Comparison of ENCODE assay signal across 19 mouse cellular contexts in genomic region chr5:47980459-47980858, GRCm38 (mm10). TPM values are rescaled to one million over a fixed set of nuclear protein-coding genes. Genes with fewer than 3 reads are reported as not detected.
DNase-seq lines count a peak whose midpoint lies in the region; ATAC-seq and TF ChIP-seq lines count a peak whose summit lies in the region.
"Had no signal": no experiment of that assay in that cellular context is flagged by ENCODE, and none has a peak within 500 bp of the region (broad histone marks: within the 10 kb centered on the region; RNA-seq: fewer than 3 reads in every experiment).

No protein-coding gene starts in this region.

- no peaks in the 10 kb centered on the region for H3K36me3 ChIP-seq in intestine, postnatal 0 days (ENCODE audit: control insufficient read depth, insufficient read depth)
- no peaks in the 10 kb centered on the region for H3K36me3 ChIP-seq in intestine, embryonic 16.5 days (ENCODE audit: control insufficient read depth, insufficient read depth, low read length)
- no peaks in the 10 kb centered on the region for H3K36me3 ChIP-seq in forebrain, embryonic 11.5 days (ENCODE audit: control insufficient read depth, insufficient read depth, low read length)
- H3K36me3 ChIP-seq: forebrain, embryonic 12.5 days; heart, embryonic 15.5 days had no signal

- ATAC-seq in intestine, postnatal 0 days: no peak
- ATAC-seq in intestine, embryonic 16.5 days: no peak
- ATAC-seq in forebrain, embryonic 11.5 days (replicated peaks; ENCODE audit: low FRiP score): no peak
- ATAC-seq: CD4-positive, CD25-positive, alpha-beta regulatory T cell, adult 4 months had no signal

- no peaks in the 10 kb centered on the region for H3K9me3 ChIP-seq in intestine, postnatal 0 days (ENCODE audit: control insufficient read depth)
- H3K9me3 ChIP-seq in intestine, embryonic 16.5 days (ENCODE audit: control insufficient read depth, low read length): no peaks in the 10 kb centered on the region
- no peaks in the 10 kb centered on the region for H3K9me3 ChIP-seq in forebrain, embryonic 11.5 days (ENCODE audit: control insufficient read depth, low read length)
- H3K9me3 ChIP-seq: forebrain, embryonic 12.5 days; heart, embryonic 15.5 days; megakaryocyte, embryonic 14.5 days had no signal

- no peak overlapping the region for H3K9ac ChIP-seq in intestine, postnatal 0 days (ENCODE audit: low read depth, low read length)
- H3K9ac ChIP-seq in intestine, embryonic 16.5 days (ENCODE audit: low read depth, low read length): no peak overlapping the region
- no peak overlapping the region for H3K9ac ChIP-seq in forebrain, embryonic 11.5 days (ENCODE audit: low read length)
- H3K9ac ChIP-seq: forebrain, embryonic 12.5 days; heart, embryonic 15.5 days; hindbrain, embryonic 14.5 days had no signal

- H3K4me1 ChIP-seq in intestine, postnatal 0 days (replicated peaks; ENCODE audit: control insufficient read depth, insufficient read depth, low read length): peaks cover 4% of the 10 kb centered on the region; the same call in 1 of the 2 replicates
- peaks cover 17% of the 10 kb centered on the region for H3K4me1 ChIP-seq in intestine, embryonic 16.5 days (ENCODE audit: control insufficient read depth, insufficient read depth, low read length)
- H3K4me1 ChIP-seq in forebrain, embryonic 11.5 days (replicated peaks; ENCODE audit: control insufficient read depth, insufficient read depth, low read length): 0 out of 2 replicates have a peak, but pooled peaks cover 5% of the 10 kb centered on the region

- no peak overlapping the region for H3K4me3 ChIP-seq in intestine, postnatal 0 days (ENCODE audit: low read depth, low read length)
- no peak overlapping the region for H3K4me3 ChIP-seq in intestine, embryonic 16.5 days (ENCODE audit: low read length)
- no peak overlapping the region for H3K4me3 ChIP-seq in forebrain, embryonic 11.5 days (ENCODE audit: low read depth, low read length)
- H3K4me3 ChIP-seq: forebrain, embryonic 12.5 days; heart, embryonic 15.5 days; megakaryocyte, embryonic 14.5 days had no signal

- TF ChIP-seq CTCF in intestine, postnatal 0 days (IDR thresholded peaks at IDR 0.05; ENCODE audit: low read depth): peak; percentile 52

- no peak overlapping the region for H3K4me2 ChIP-seq in intestine, postnatal 0 days (replicated peaks; ENCODE audit: low read depth)
- no peak overlapping the region for H3K4me2 ChIP-seq in intestine, embryonic 16.5 days (ENCODE audit: low read depth, low read length)
- H3K4me2 ChIP-seq in forebrain, embryonic 11.5 days (ENCODE audit: low read depth, low read length, severe bottlenecking): no peak overlapping the region
- H3K4me2 ChIP-seq: forebrain, embryonic 12.5 days; heart, embryonic 15.5 days; hindbrain, embryonic 14.5 days had no signal

- WGBS in intestine, postnatal 0 days: 38% methylated on average over 5 of the region's 5 CpGs
- WGBS in intestine, embryonic 16.5 days: 36% methylated on average over 5 of the region's 5 CpGs
- WGBS in forebrain, embryonic 11.5 days: 27% methylated on average over 5 of the region's 5 CpGs

- H3K27ac ChIP-seq in intestine, postnatal 0 days (ENCODE audit: low read depth, low read length): no peak overlapping the region
- H3K27ac ChIP-seq in intestine, embryonic 16.5 days (ENCODE audit: low read length): no peak overlapping the region
- H3K27ac ChIP-seq in forebrain, embryonic 11.5 days (ENCODE audit: low read depth, low read length): no peak overlapping the region
- H3K27ac ChIP-seq: forebrain, embryonic 12.5 days; heart, embryonic 15.5 days; hindbrain, embryonic 14.5 days had no signal

- H3K27me3 ChIP-seq in intestine, postnatal 0 days (replicated peaks; ENCODE audit: control insufficient read depth, insufficient read depth, low read length): peaks cover 20% of the 10 kb centered on the region
- H3K27me3 ChIP-seq in intestine, embryonic 16.5 days (replicated peaks; ENCODE audit: control insufficient read depth, insufficient read depth, low read length): peaks cover 19% of the 10 kb centered on the region
- H3K27me3 ChIP-seq in forebrain, embryonic 11.5 days (ENCODE audit: control insufficient read depth, insufficient read depth, low read length): no peaks in the 10 kb centered on the region; the same call in none of the 2 replicates

- DNase-seq in lung, postnatal 10 days: peak; percentile 14
- DNase-seq in lung, postnatal 25 days (ENCODE audit: low spot score): no peak
- peak; percentile 29 for DNase-seq in adipocyte (ENCODE audit: low spot score)
- peak; percentile 52 for DNase-seq in retina, embryonic 14.5 days (ENCODE audit: low spot score)
- DNase-seq in forebrain, embryonic 11.5 days (ENCODE audit: low spot score): no peak
- DNase-seq: adrenal gland, postnatal 25 days; cerebellum, postnatal 14 days; heart, adult 11 months; kidney, adult 18-20 months; lung, adult 18-20 months; right cerebral cortex, postnatal 4 days; thymus, adult 18-20 months had no signal

RNA-seq across cellular contexts. Expression of gene Slit2, which starts 2.5 kb away (rescaled TPM):
- polyA plus RNA-seq in intestine, postnatal 0 days (2015; fragmentation: Nextera tagmentation; extraction: Ambion mirVana): 4.6 and 4.9 TPM in 2 replicates
- 11.6 TPM in 2 replicates for polyA plus RNA-seq in intestine, embryonic 16.5 days (2015; fragmentation: Nextera tagmentation; extraction: Ambion mirVana)
- polyA plus RNA-seq in forebrain, embryonic 11.5 days (2014; fragmentation: Nextera tagmentation; extraction: Ambion mirVana): 28.5 and 28.7 TPM in 2 replicates

Comparison
In these comparisons a context has a peak if more than half of its experiments do, and no peak if none do; other contexts are left out.
1. DNase-seq: peak in lung, postnatal 10 days (single experiment), adipocyte (single experiment) and retina, embryonic 14.5 days (single experiment); none in lung, postnatal 25 days (single experiment) and forebrain, embryonic 11.5 days (single experiment).